Mouse (Mus musculus): Measurements from ENCODE around the gene Irf2bpl.

DNA sequence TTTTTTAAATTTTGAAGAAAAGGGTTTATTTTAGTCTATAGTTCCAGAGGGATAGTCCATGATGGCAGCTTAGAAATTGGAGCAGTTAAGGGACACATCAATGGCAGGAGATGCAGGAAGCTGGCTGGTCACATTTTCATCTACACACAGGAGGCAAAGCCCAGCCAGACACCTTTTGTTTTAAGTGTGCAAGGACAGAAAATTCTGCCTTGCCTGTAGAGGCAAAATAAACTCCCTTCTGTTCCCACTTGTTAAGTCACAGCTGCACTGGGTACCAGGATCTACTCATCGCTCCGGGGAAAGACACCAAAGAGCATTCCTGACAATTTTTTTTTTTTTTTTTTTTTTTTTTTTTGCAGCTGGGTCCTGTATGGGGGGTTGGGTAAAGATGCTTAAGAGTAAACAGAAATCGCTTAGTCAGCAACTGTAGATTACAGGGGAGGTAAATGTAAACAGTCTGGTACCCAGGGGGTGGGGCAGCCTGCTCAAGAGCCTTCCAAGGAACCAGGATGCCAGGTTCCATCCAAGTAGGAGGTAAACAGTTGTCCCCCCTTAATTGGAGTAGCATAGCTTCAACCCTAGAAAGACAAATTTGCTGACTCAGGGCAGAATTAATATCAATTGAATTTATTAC is 4.4 kb downstream of the Irf2bpl start:
- TF ChIP-seq CTCF (IDR thresholded peaks at IDR 0.05; ENCODE audit: low read depth), result no peak
- TF ChIP-seq EP300 (IDR thresholded peaks at IDR 0.05; ENCODE audit: low read depth), result no peak

Measured in liver, embryonic 14.5 days (tissue).